Mouse (Mus musculus): ENCODE results near the gene Gpr141.

Gpr141 gene

GRCm38 (mm10) chr13:19730826-19731225, 93.2 kb downstream of the Gpr141 start:
- DNase-seq (ENCODE audit: low read depth, low spot score): no peak

DNA sequence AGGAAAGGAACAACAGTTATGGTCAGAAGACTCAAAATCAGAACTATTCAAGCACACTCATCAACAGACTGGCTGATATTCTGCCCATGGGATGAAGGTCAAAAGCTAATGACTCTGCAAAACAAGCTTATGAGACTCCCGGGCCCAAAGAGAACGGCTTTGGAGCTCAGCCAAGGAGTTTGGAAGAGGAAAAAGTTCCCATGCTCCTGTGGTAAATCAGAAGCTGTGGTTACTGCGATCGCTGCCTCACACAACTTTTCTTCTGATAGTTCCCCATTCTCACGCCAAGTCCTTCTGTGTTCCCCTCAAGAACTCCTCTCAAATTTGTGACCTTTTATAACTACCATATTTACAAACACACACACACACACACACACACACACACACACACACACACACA, 105.1 kb downstream of the Gpr141 start:
- no peak for DNase-seq (ENCODE audit: low read depth, low spot score)

DNA sequence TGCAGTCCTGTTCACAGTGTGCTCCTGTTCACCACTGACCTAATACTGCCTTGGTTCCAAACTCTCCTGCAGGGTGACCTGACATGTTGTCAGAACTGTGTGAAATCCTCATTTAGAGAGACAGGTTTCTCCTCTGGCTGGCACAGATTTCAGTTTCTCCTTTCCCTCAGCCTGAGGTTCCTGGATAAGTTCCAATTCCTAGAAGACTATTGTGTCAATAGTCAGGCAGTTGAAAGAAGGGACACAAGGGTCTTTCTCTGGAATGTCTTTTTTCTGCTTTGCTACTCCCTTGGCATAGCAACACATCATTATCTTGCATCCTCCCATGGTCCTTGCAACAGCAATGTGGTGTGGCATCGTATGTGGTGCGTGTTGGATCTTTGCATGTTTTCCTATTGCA, 106.9 kb downstream of the Gpr141 start:
- no peak for DNase-seq (ENCODE audit: low read depth, low spot score)

GRCm38 (mm10) chr13:19703806-19704205, 120.3 kb downstream of the Gpr141 start:
- DNase-seq (ENCODE audit: low read depth, low spot score): no peak

GRCm38 (mm10) chr13:19701443-19702078, 122.5 kb downstream of the Gpr141 start:
- peak; percentile 79 for DNase-seq (ENCODE audit: low read depth, low spot score)

GRCm38 (mm10) chr13:19700733-19701442, 123.2 kb downstream of the Gpr141 start:
- DNase-seq (ENCODE audit: low read depth, low spot score): no peak

Data from R1 (cell line).